Mouse (Mus musculus): ENCODE data around the gene Slc9a8. TPM values are rescaled to one million over a fixed set of nuclear protein-coding genes. Genes with fewer than 3 reads are reported as not detected.

Gene Slc9a8
- polyA plus RNA-seq, 1 experiment from 2014 or later: 21.6 TPM

- Histone ChIP-seq H3K36me3 (ENCODE audit: control insufficient read depth, insufficient read depth, low read length) (peaks cover 22% of the 10 kb centered on the region), H3K27ac (ENCODE audit: low read depth, low read length) (no peak overlapping the region), H3K9ac (ENCODE audit: low read depth, low read length) (no peak overlapping the region), H3K9me3 (replicated peaks; ENCODE audit: control insufficient read depth, low read length) (no peaks in the 10 kb centered on the region), H3K4me2 (no peak overlapping the region), H3K4me3 (ENCODE audit: low read depth, low read length) (no peak overlapping the region), H3K4me1 (ENCODE audit: control insufficient read depth, insufficient read depth, low read length) (no peaks in the 10 kb centered on the region), H3K27me3 (ENCODE audit: control insufficient read depth, insufficient read depth, low read length) (no peaks in the 10 kb centered on the region)
- 93% methylated on average over 6 of the region's 6 CpGs for WGBS (ENCODE audit: insufficient replicate concordance)
- no peak for ATAC-seq (replicated peaks; ENCODE audit: insufficient number of reproducible peaks, low FRiP score, low TSS enrichment)
Measured at GRCm38 (mm10) chr2:167459071-167459865, 37.8 kb downstream of the Slc9a8 start.

- Histone ChIP-seq H3K4me3 (ENCODE audit: low read depth, low read length) (no peak overlapping the region), H3K9me3 (replicated peaks; ENCODE audit: control insufficient read depth, low read length) (no peaks in the 10 kb centered on the region), H3K4me1 (ENCODE audit: control insufficient read depth, insufficient read depth, low read length) (no peaks in the 10 kb centered on the region), H3K9ac (ENCODE audit: low read depth, low read length) (no peak overlapping the region), H3K27ac (ENCODE audit: low read depth, low read length) (0 out of 2 replicates have a peak overlapping the region, but pooled peaks have one; percentile 41), H3K4me2 (no peak overlapping the region), H3K27me3 (ENCODE audit: control insufficient read depth, insufficient read depth, low read length) (no peaks in the 10 kb centered on the region), H3K36me3 (ENCODE audit: control insufficient read depth, insufficient read depth, low read length) (peaks cover 16% of the 10 kb centered on the region; the same call in 1 of the 2 replicates)
- 48% methylated on average over 6 of the region's 6 CpGs for WGBS (ENCODE audit: insufficient replicate concordance)
- ATAC-seq (replicated peaks; ENCODE audit: insufficient number of reproducible peaks, low FRiP score, low TSS enrichment): peak; percentile 72
Measured at GRCm38 (mm10) chr2:167462954-167463353, 41.4 kb downstream of the Slc9a8 start.

GRCm38 (mm10) chr2:167463802-167464201 is 42.3 kb downstream of the Slc9a8 start:
- no peaks in the 10 kb centered on the region for H3K4me1 ChIP-seq (ENCODE audit: control insufficient read depth, insufficient read depth, low read length)
- WGBS (ENCODE audit: insufficient replicate concordance): 90% methylated on average over 5 of the region's 5 CpGs
- no peak overlapping the region for H3K4me3 ChIP-seq (ENCODE audit: low read depth, low read length)
- no peak overlapping the region for H3K4me2 ChIP-seq
- H3K9me3 ChIP-seq (replicated peaks; ENCODE audit: control insufficient read depth, low read length): no peaks in the 10 kb centered on the region
- H3K36me3 ChIP-seq (ENCODE audit: control insufficient read depth, insufficient read depth, low read length): peaks cover 16% of the 10 kb centered on the region
- H3K27ac ChIP-seq (ENCODE audit: low read depth, low read length): no peak overlapping the region
- no peaks in the 10 kb centered on the region for H3K27me3 ChIP-seq (ENCODE audit: control insufficient read depth, insufficient read depth, low read length)
- no peak for ATAC-seq (replicated peaks; ENCODE audit: insufficient number of reproducible peaks, low FRiP score, low TSS enrichment)
- H3K9ac ChIP-seq (ENCODE audit: low read depth, low read length): no peak overlapping the region

GRCm38 (mm10) chr2:167465951-167466350 is 44.4 kb downstream of the Slc9a8 start:
- WGBS (ENCODE audit: insufficient replicate concordance): 79% methylated on average over 3 of the region's 3 CpGs
- no peaks in the 10 kb centered on the region for H3K27me3 ChIP-seq (ENCODE audit: control insufficient read depth, insufficient read depth, low read length)
- no peaks in the 10 kb centered on the region for H3K4me1 ChIP-seq (ENCODE audit: control insufficient read depth, insufficient read depth, low read length)
- H3K4me3 ChIP-seq (ENCODE audit: low read depth, low read length): no peak overlapping the region
- H3K9ac ChIP-seq (ENCODE audit: low read depth, low read length): no peak overlapping the region
- H3K36me3 ChIP-seq (ENCODE audit: control insufficient read depth, insufficient read depth, low read length): peaks cover 10% of the 10 kb centered on the region
- no peaks in the 10 kb centered on the region for H3K9me3 ChIP-seq (replicated peaks; ENCODE audit: control insufficient read depth, low read length)
- no peak overlapping the region for H3K4me2 ChIP-seq
- ATAC-seq (replicated peaks; ENCODE audit: insufficient number of reproducible peaks, low FRiP score, low TSS enrichment): no peak
- no peak overlapping the region for H3K27ac ChIP-seq (ENCODE audit: low read depth, low read length)

- Histone ChIP-seq H3K9me3 (replicated peaks; ENCODE audit: control insufficient read depth, low read length) (no peaks in the 10 kb centered on the region), H3K4me1 (ENCODE audit: control insufficient read depth, insufficient read depth, low read length) (no peaks in the 10 kb centered on the region), H3K4me3 (ENCODE audit: low read depth, low read length) (no peak overlapping the region), H3K9ac (ENCODE audit: low read depth, low read length) (no peak overlapping the region), H3K36me3 (ENCODE audit: control insufficient read depth, insufficient read depth, low read length) (peaks cover 18% of the 10 kb centered on the region), H3K4me2 (no peak overlapping the region), H3K27ac (ENCODE audit: low read depth, low read length) (no peak overlapping the region), H3K27me3 (ENCODE audit: control insufficient read depth, insufficient read depth, low read length) (no peaks in the 10 kb centered on the region)
- ATAC-seq (replicated peaks; ENCODE audit: insufficient number of reproducible peaks, low FRiP score, low TSS enrichment): no peak
- 86% methylated on average over 5 of the region's 5 CpGs for WGBS (ENCODE audit: insufficient replicate concordance)
Measured at GRCm38 (mm10) chr2:167467214-167467613, 45.7 kb downstream of the Slc9a8 start.

- H3K36me3 ChIP-seq (ENCODE audit: control insufficient read depth, insufficient read depth, low read length): peaks cover 21% of the 10 kb centered on the region
- H3K4me1 ChIP-seq (ENCODE audit: control insufficient read depth, insufficient read depth, low read length): no peaks in the 10 kb centered on the region
- H3K9me3 ChIP-seq (replicated peaks; ENCODE audit: control insufficient read depth, low read length): no peaks in the 10 kb centered on the region
- 79% methylated on average over 6 of the region's 6 CpGs for WGBS (ENCODE audit: insufficient replicate concordance)
- no peak overlapping the region for H3K27ac ChIP-seq (ENCODE audit: low read depth, low read length)
- H3K4me3 ChIP-seq (ENCODE audit: low read depth, low read length): no peak overlapping the region
- ATAC-seq (replicated peaks; ENCODE audit: insufficient number of reproducible peaks, low FRiP score, low TSS enrichment): no peak
- no peak overlapping the region for H3K9ac ChIP-seq (ENCODE audit: low read depth, low read length)
- no peaks in the 10 kb centered on the region for H3K27me3 ChIP-seq (ENCODE audit: control insufficient read depth, insufficient read depth, low read length)
- H3K4me2 ChIP-seq: no peak overlapping the region
Measured at GRCm38 (mm10) chr2:167468444-167468843, 46.9 kb downstream of the Slc9a8 start.

GRCm38 (mm10) chr2:167470611-167471010 is 49.1 kb downstream of the Slc9a8 start:
- Histone ChIP-seq H3K9ac (ENCODE audit: low read depth, low read length) (no peak overlapping the region), H3K4me2 (no peak overlapping the region), H3K36me3 (ENCODE audit: control insufficient read depth, insufficient read depth, low read length) (peaks cover 19% of the 10 kb centered on the region), H3K27me3 (ENCODE audit: control insufficient read depth, insufficient read depth, low read length) (no peaks in the 10 kb centered on the region), H3K9me3 (replicated peaks; ENCODE audit: control insufficient read depth, low read length) (no peaks in the 10 kb centered on the region), H3K27ac (ENCODE audit: low read depth, low read length) (no peak overlapping the region), H3K4me3 (ENCODE audit: low read depth, low read length) (no peak overlapping the region), H3K4me1 (ENCODE audit: control insufficient read depth, insufficient read depth, low read length) (peaks cover 1% of the 10 kb centered on the region)
- 87% methylated on average over 3 of the region's 3 CpGs for WGBS (ENCODE audit: insufficient replicate concordance)
- no peak for ATAC-seq (replicated peaks; ENCODE audit: insufficient number of reproducible peaks, low FRiP score, low TSS enrichment)

- Histone ChIP-seq H3K36me3 (ENCODE audit: control insufficient read depth, insufficient read depth, low read length) (peaks cover 15% of the 10 kb centered on the region), H3K9me3 (replicated peaks; ENCODE audit: control insufficient read depth, low read length) (no peaks in the 10 kb centered on the region), H3K27me3 (ENCODE audit: control insufficient read depth, insufficient read depth, low read length) (no peaks in the 10 kb centered on the region), H3K4me2 (no peak overlapping the region), H3K4me3 (ENCODE audit: low read depth, low read length) (no peak overlapping the region), H3K4me1 (ENCODE audit: control insufficient read depth, insufficient read depth, low read length) (peaks cover 11% of the 10 kb centered on the region), H3K9ac (ENCODE audit: low read depth, low read length) (no peak overlapping the region), H3K27ac (ENCODE audit: low read depth, low read length) (no peak overlapping the region)
- WGBS (ENCODE audit: insufficient replicate concordance): 87% methylated on average over 6 of the region's 6 CpGs
- no peak for ATAC-seq (replicated peaks; ENCODE audit: insufficient number of reproducible peaks, low FRiP score, low TSS enrichment)
Measured at GRCm38 (mm10) chr2:167471585-167471984, 50.1 kb downstream of the Slc9a8 start.

- 88% methylated on average over 6 of the region's 6 CpGs for WGBS (ENCODE audit: insufficient replicate concordance)
- Histone ChIP-seq H3K27me3 (ENCODE audit: control insufficient read depth, insufficient read depth, low read length) (no peaks in the 10 kb centered on the region), H3K27ac (ENCODE audit: low read depth, low read length) (no peak overlapping the region), H3K36me3 (ENCODE audit: control insufficient read depth, insufficient read depth, low read length) (peaks cover 10% of the 10 kb centered on the region; the same call in 1 of the 2 replicates), H3K4me3 (ENCODE audit: low read depth, low read length) (no peak overlapping the region), H3K4me1 (ENCODE audit: control insufficient read depth, insufficient read depth, low read length) (peaks cover 18% of the 10 kb centered on the region), H3K4me2 (no peak overlapping the region), H3K9me3 (replicated peaks; ENCODE audit: control insufficient read depth, low read length) (no peaks in the 10 kb centered on the region), H3K9ac (ENCODE audit: low read depth, low read length) (no peak overlapping the region)
- ATAC-seq (replicated peaks; ENCODE audit: insufficient number of reproducible peaks, low FRiP score, low TSS enrichment): no peak
Measured at GRCm38 (mm10) chr2:167474218-167474617, 52.7 kb downstream of the Slc9a8 start.
